Mouse (Mus musculus) adrenal gland, postnatal 36 days (tissue): ENCODE data around the gene Adgrl1. TPM values are rescaled to one million over a fixed set of nuclear protein-coding genes. Genes with fewer than 3 reads are reported as not detected.

Source experiments
- DNase-seq, 2 experiments: peaks; one replicate each; pipeline ENCODE4 v3.0.0; 2021; ENCODE audit warnings: mixed read lengths in 1 of 2
- long read RNA-seq, 2 experiments: library from polyadenylated mRNA; stranded (forward); transcript quantifications; one replicate each; pipeline ENCODE4 v2.0.0; 2021; ENCODE audit warnings: borderline sequencing depth in 2 of 2
- total RNA-seq, 2 experiments: library from RNA; stranded (reverse); gene quantifications; 2 replicates each; pipeline ENCODE4 v1.2.3; 2021

The Adgrl1 gene
- 10 to 100 TPM; 62.4 to 73.4 TPM for total RNA-seq
- long read RNA-seq, experiment 1, partial matches to known transcripts, result 23 of 37 reads
- long read RNA-seq, experiment 1, other reads (novel, unspliced or antisense), result 14 of 37 reads
- long read RNA-seq, experiment 2, partial matches to known transcripts, result 12 of 15 reads
- long read RNA-seq, experiment 2, other reads (novel, unspliced or antisense), result 3 of 15 reads

- DNase-seq, result peak; percentile 92 to 94
Observed at GRCm38 (mm10) chr8:83899363-83900252, at the start of gene Adgrl1. Gene Adgrl1 (plus strand): TSS chr8:83900105.

- DNase-seq, result no peak
Observed at GRCm38 (mm10) chr8:83852329-83852728, 47.6 kb upstream of the Adgrl1 start.

- no peak for DNase-seq
Observed at GRCm38 (mm10) chr8:83853323-83854050, 46.4 kb upstream of the Adgrl1 start.

- no peak for DNase-seq
Observed at GRCm38 (mm10) chr8:83856486-83857065, 43.3 kb upstream of the Adgrl1 start.

- DNase-seq, result no peak
Observed at GRCm38 (mm10) chr8:83862439-83863268, 37.3 kb upstream of the Adgrl1 start.

GRCm38 (mm10) chr8:83874881-83875655, 24.8 kb upstream of the Adgrl1 start:
- peak; percentile 47 to 60 for DNase-seq

GRCm38 (mm10) chr8:83875656-83876040, 24.3 kb upstream of the Adgrl1 start:
- DNase-seq, result no peak

- DNase-seq, result no peak
Observed at GRCm38 (mm10) chr8:83876080-83876837, 23.6 kb upstream of the Adgrl1 start.

GRCm38 (mm10) chr8:83876838-83877223, 23.1 kb upstream of the Adgrl1 start:
- DNase-seq, result no peak

GRCm38 (mm10) chr8:83888409-83888808, 11.5 kb upstream of the Adgrl1 start:
- DNase-seq, result no peak

GRCm38 (mm10) chr8:83892061-83892460, 7.8 kb upstream of the Adgrl1 start:
- no peak for DNase-seq

GRCm38 (mm10) chr8:83893915-83894314, 6.0 kb upstream of the Adgrl1 start:
- peak; percentile 82 to 83 for DNase-seq

- DNase-seq, result peak; percentile 43 to 59
Observed at GRCm38 (mm10) chr8:83895894-83896293, 4.0 kb upstream of the Adgrl1 start.

GRCm38 (mm10) chr8:83896461-83896860, 3.4 kb upstream of the Adgrl1 start:
- no peak for DNase-seq

- DNase-seq, result peak; percentile 66 to 79
Observed at GRCm38 (mm10) chr8:83897211-83897610, 2.7 kb upstream of the Adgrl1 start.

GRCm38 (mm10) chr8:83898456-83898855, 1.4 kb upstream of the Adgrl1 start:
- DNase-seq, result peak; percentile 19 to 29

- peak; percentile 58 to 65 for DNase-seq
Observed at GRCm38 (mm10) chr8:83898985-83899362, 931 bp upstream of the Adgrl1 start.

GRCm38 (mm10) chr8:83900266-83900956, 506 bp downstream of the Adgrl1 start:
- peak; percentile 29 to 32 for DNase-seq

GRCm38 (mm10) chr8:83900957-83901270, 1.0 kb downstream of the Adgrl1 start:
- peak; percentile 19 to 60 for DNase-seq
